Mouse (Mus musculus) lung, adult 2 months (tissue): Measurements from ENCODE around the gene Arhgap32.

Experiments used
- CTCF ChIP-seq: fragments of 200-500 bp; IDR thresholded peaks from 2 replicates; pipeline ENCODE4 v1.5.1; 2011; ENCODE audit warnings: mild to moderate bottlenecking, low read length, control low read depth; ENCODE audit not compliant: insufficient read depth
- POLR2A ChIP-seq: fragments of 200-500 bp; IDR thresholded peaks from 2 replicates; pipeline ENCODE4 v1.6.1; 2011; ENCODE audit warnings: low read depth, mild to moderate bottlenecking, control low read depth, low read length, borderline replicate concordance; ENCODE audit errors: extremely low read depth

DNA sequence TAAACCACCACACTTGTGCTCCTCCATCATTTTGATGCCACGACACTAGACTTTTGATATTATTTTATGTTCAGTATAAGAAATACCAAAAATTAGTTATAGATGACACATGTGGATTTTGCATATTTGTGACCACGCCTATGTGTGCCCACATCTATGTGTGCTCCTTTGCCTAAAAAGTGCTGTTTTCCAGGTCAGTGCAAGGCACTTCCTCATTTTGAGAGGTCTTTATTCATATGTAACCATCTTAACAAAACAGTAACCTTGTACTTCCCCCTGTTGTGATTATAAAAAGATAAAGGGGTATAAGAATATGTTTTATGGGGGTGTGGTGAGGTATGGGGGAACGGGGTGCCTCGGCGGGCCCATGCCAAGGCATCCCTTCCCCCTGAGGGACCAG, 22.7 kb downstream of the Arhgap32 start:
- TF ChIP-seq CTCF (no peak), POLR2A (no peak)
